9 mouse cellular contexts compared by ENCODE assay signal in genomic region chr1:171564247-171564646, GRCm38 (mm10). TPM values are rescaled to one million over a fixed set of nuclear protein-coding genes. Genes with fewer than 3 reads are reported as not detected.
DNase-seq lines count a peak whose midpoint lies in the region; ATAC-seq and TF ChIP-seq lines count a peak whose summit lies in the region.
"Had no signal": no experiment of that assay in that cellular context is flagged by ENCODE, and none has a peak within 500 bp of the region (broad histone marks: within the 10 kb centered on the region; RNA-seq: fewer than 3 reads in every experiment).

No protein-coding gene starts in this region.

- H3K9me3 ChIP-seq in liver, embryonic 12.5 days (replicated peaks) = no peaks in the 10 kb centered on the region
- H3K9me3 ChIP-seq: neural tube, embryonic 13.5 days had no signal

- H3K4me1 ChIP-seq in liver, embryonic 12.5 days = peaks cover 17% of the 10 kb centered on the region
- H3K4me1 ChIP-seq: neural tube, embryonic 13.5 days had no signal

- no peak overlapping the region for H3K4me3 ChIP-seq in left cerebral cortex, adult 2 months
- H3K4me3 ChIP-seq in liver, embryonic 12.5 days = no peak overlapping the region
- H3K4me3 ChIP-seq: neural tube, embryonic 13.5 days had no signal

- intact Hi-C loops in left cerebral cortex, adult 2 months (cut with DNase I) = loop anchor here (10.0 kb wide), 1 partner anchor 199 kb away; the partner anchor contains the start of gene Klhdc9

- H3K27ac ChIP-seq in left cerebral cortex, adult 2 months = no peak overlapping the region
- no peak overlapping the region for H3K27ac ChIP-seq in liver, embryonic 12.5 days
- H3K27ac ChIP-seq: neural tube, embryonic 13.5 days had no signal

- 0 out of 2 replicates have a peak, but pooled peaks have one; percentile 55 for ATAC-seq in liver, embryonic 12.5 days

- TF ChIP-seq CTCF in left cerebral cortex, adult 2 months (IDR thresholded peaks at IDR 0.05) = peak; percentile 48

- no peaks in the 10 kb centered on the region for H3K27me3 ChIP-seq in liver, embryonic 12.5 days (replicated peaks)
- H3K27me3 ChIP-seq: neural tube, embryonic 13.5 days had no signal

- 54% methylated on average over 3 of the region's 3 CpGs for WGBS in liver, embryonic 12.5 days (ENCODE audit: insufficient replicate concordance)

- H3K36me3 ChIP-seq in liver, embryonic 12.5 days = no peaks in the 10 kb centered on the region
- H3K36me3 ChIP-seq: neural tube, embryonic 13.5 days had no signal

- DNase-seq in left cerebral cortex, adult 2 months (ENCODE audit: extremely low spot score in 1 of 2, low spot score in 2 of 2) = no peak
- no peak for DNase-seq in left cerebral cortex, adult 11 months (ENCODE audit: low spot score)
- peak; percentile 56 for DNase-seq in T-cell, adult 2 months (ENCODE audit: low spot score)
- DNase-seq in forelimb bud, embryonic 11.5 days (ENCODE audit: low read depth, low spot score) = peak; percentile 72
- peak; percentile 30 to 70 for DNase-seq in spleen, postnatal 4 days (ENCODE audit: low spot score in 2 of 2)
- DNase-seq in layer of hippocampus, adult 9-11 months = no peak
- no peak for DNase-seq in ovary, postnatal 14 days (ENCODE audit: low spot score)

- H3K9ac ChIP-seq in liver, embryonic 12.5 days = no peak overlapping the region
- H3K9ac ChIP-seq: neural tube, embryonic 13.5 days had no signal

- H3K4me2 ChIP-seq in liver, embryonic 12.5 days = no peak overlapping the region
- H3K4me2 ChIP-seq: neural tube, embryonic 13.5 days had no signal

RNA-seq across cellular contexts. Expression of gene Cd244a, which starts 5.3 kb away (rescaled TPM):
- not detected for total RNA-seq in left cerebral cortex, adult 2 months (2021)
- 0.48 and 0.50 TPM in 2 replicates for polyA plus RNA-seq in liver, embryonic 12.5 days (2016; fragmentation: Nextera tagmentation; extraction: Ambion mirVana)
- polyA plus RNA-seq: neural tube, embryonic 13.5 days had no signal

RNA-seq across cellular contexts. Expression of gene Itln1, which starts 29.2 kb away (rescaled TPM):
- not detected for total RNA-seq in left cerebral cortex, adult 2 months (2021)
- polyA plus RNA-seq in liver, embryonic 12.5 days (2016; fragmentation: Nextera tagmentation; extraction: Ambion mirVana) = not detected in 2 replicates
- polyA plus RNA-seq: neural tube, embryonic 13.5 days had no signal

RNA-seq across cellular contexts. Expression of gene Ly9, which starts 43.0 kb away (rescaled TPM):
- total RNA-seq in left cerebral cortex, adult 2 months (2021) = not detected
- polyA plus RNA-seq in liver, embryonic 12.5 days (2016; fragmentation: Nextera tagmentation; extraction: Ambion mirVana) = 0.41 and 0.78 TPM in 2 replicates

Comparison
In these comparisons a context has a peak if more than half of its experiments do, and no peak if none do; other contexts are left out.
1. DNase-seq: peak in T-cell, adult 2 months (single experiment), forelimb bud, embryonic 11.5 days (single experiment) and spleen, postnatal 4 days (2 of 2); none in left cerebral cortex, adult 2 months (0 of 2), left cerebral cortex, adult 11 months (single experiment), layer of hippocampus, adult 9-11 months (single experiment) and ovary, postnatal 14 days (single experiment).